Mouse (Mus musculus): ENCODE results near the gene Rgs13. TPM values are rescaled to one million over a fixed set of nuclear protein-coding genes. Genes with fewer than 3 reads are reported as not detected.

Gene Rgs13
- polyA plus RNA-seq, 1 experiment from 2014 or later, result 2.5 TPM

GRCm38 (mm10) chr1:144090410-144090809 lies 86.8 kb downstream of the Rgs13 start:
- ATAC-seq (ENCODE audit: low FRiP score), result no peak

More at GRCm38 (mm10) chr1:144090410-144090809, 86.8 kb downstream of the Rgs13 start:
- Histone ChIP-seq H3K9ac (ENCODE audit: low read depth, low read length) (no peak overlapping the region), H3K9me3 (ENCODE audit: control insufficient read depth, low read length) (no peaks in the 10 kb centered on the region), H3K27me3 (ENCODE audit: control insufficient read depth, insufficient read depth, low read length) (no peaks in the 10 kb centered on the region), H3K27ac (ENCODE audit: low read depth, low read length) (no peak overlapping the region), H3K4me1 (replicated peaks; ENCODE audit: control insufficient read depth, insufficient read depth, low read length) (no peaks in the 10 kb centered on the region), H3K4me2 (replicated peaks; ENCODE audit: low read depth, low read length) (no peak overlapping the region), H3K4me3 (ENCODE audit: low read depth, low read length) (no peak overlapping the region), H3K36me3 (ENCODE audit: control insufficient read depth, insufficient read depth, low read length) (no peaks in the 10 kb centered on the region)
- 94% methylated on average over 1 of the region's 1 CpGs for WGBS
- no peak for DNase-seq (ENCODE audit: low spot score)

Other genes with a start within 250 kb of the Rgs13 start
- 76.8 and 78.2 TPM in 2 replicates for gene Rgs2, start 173.2 kb downstream of the Rgs13 start, polyA plus RNA-seq (2014; fragmentation: Nextera tagmentation; extraction: Ambion mirVana)
- gene Rgs1, start 71.9 kb upstream of the Rgs13 start, polyA plus RNA-seq (2014; fragmentation: Nextera tagmentation; extraction: Ambion mirVana), result not detected in 2 replicates